Mouse (Mus musculus): ENCODE data around the gene Disc1. TPM values are rescaled to one million over a fixed set of nuclear protein-coding genes. Genes with fewer than 3 reads are reported as not detected.

The Disc1 gene
- total and polyA plus RNA-seq, 2 experiments from 2014 or later: 1.2 to 5.2 TPM

DNA sequence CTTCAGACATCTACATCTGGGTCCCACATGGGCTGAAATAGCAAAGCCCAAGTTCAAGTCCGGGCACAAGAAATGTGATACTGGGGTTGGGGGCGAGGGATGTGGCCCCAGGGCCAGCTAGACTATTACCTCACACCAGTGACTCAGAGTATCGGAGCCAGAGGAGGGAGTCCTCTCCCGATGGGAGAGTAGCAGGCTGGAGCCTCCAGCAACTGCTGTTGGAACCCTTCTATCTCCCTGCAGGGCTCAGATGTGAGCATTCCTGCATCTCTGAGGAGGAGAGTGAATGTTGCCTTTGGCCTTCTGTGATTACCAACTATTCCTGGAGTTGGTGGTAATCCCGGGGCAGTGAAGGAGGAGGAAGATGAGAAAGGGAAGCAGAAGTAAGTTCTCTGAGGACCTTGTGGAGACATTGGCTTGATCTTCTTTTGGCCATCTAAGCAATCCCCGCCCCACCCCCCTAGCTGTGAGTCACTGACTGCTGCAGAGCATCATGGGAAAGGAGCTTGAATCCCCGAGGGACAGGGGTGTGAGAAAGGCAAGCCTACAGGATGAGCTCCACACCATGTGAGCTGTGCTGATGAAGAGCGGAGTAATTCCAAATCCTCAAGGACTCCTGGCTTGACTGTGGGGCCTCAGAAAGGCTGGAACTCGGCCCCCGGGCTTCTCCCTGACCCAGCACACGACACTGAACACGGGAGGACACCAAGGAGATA lies 232.1 kb downstream of the Disc1 start:
- Histone ChIP-seq H3K27ac (ENCODE audit: low read depth) (peak overlapping the region; percentile 84), H3K4me3 (ENCODE audit: low read depth, low read length) (no peak overlapping the region), H3K4me1 (ENCODE audit: control insufficient read depth, insufficient read depth) (peaks cover 44% of the 10 kb centered on the region), H3K27me3 (ENCODE audit: control insufficient read depth, insufficient read depth, low read length) (no peaks in the 10 kb centered on the region), H3K4me2 (ENCODE audit: low read depth, low read length) (peak overlapping the region; percentile 14), H3K9ac (replicated peaks; ENCODE audit: low read depth, low read length) (0 out of 2 replicates have a peak overlapping the region, but pooled peaks have one; percentile 3), H3K36me3 (replicated peaks; ENCODE audit: control insufficient read depth, insufficient read depth, low read length) (no peaks in the 10 kb centered on the region), H3K9me3 (replicated peaks; ENCODE audit: control insufficient read depth, low read length) (no peaks in the 10 kb centered on the region)
- WGBS: 26% methylated on average over 12 of the region's 12 CpGs
- DNase-seq (ENCODE audit: low spot score): peak; percentile 83
- TF ChIP-seq CTCF (IDR thresholded peaks at IDR 0.05; ENCODE audit: low read depth) (no peak), EP300 (IDR thresholded peaks at IDR 0.05; ENCODE audit: low read depth) (no peak)
- ATAC-seq (ENCODE audit: insufficient read depth, low read depth): peak; percentile 68

DNA sequence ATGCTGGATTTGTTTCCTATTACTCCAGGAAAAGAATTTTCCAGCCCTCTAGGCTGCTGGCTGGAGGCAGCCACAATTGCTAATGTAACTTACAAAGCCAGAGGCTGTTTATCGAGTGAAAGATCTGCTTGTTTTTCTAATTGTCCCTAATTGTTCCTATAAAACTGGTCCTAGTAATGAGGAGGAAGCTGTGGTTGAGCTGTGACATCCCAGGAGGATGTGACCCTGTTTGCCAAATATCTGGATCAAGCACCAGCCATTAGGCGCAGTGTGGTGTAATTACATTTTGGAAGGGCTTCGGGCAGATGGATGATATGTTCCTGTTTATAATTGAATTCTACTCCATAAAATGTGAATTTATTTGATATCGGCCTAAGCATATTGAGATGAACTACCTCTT lies 233.3 kb downstream of the Disc1 start:
- 65% methylated on average over 4 of the region's 4 CpGs for WGBS
- Histone ChIP-seq H3K27ac (ENCODE audit: low read depth) (peak overlapping the region; percentile 84), H3K9ac (replicated peaks; ENCODE audit: low read depth, low read length) (no peak overlapping the region), H3K36me3 (replicated peaks; ENCODE audit: control insufficient read depth, insufficient read depth, low read length) (no peaks in the 10 kb centered on the region), H3K4me2 (ENCODE audit: low read depth, low read length) (peak overlapping the region; percentile 14; the same call in 1 of the 2 replicates), H3K4me1 (ENCODE audit: control insufficient read depth, insufficient read depth) (peaks cover 56% of the 10 kb centered on the region), H3K4me3 (ENCODE audit: low read depth, low read length) (no peak overlapping the region), H3K9me3 (replicated peaks; ENCODE audit: control insufficient read depth, low read length) (no peaks in the 10 kb centered on the region), H3K27me3 (ENCODE audit: control insufficient read depth, insufficient read depth, low read length) (no peaks in the 10 kb centered on the region)
- no peak for TF ChIP-seq EP300 (IDR thresholded peaks at IDR 0.05; ENCODE audit: low read depth)
- TF ChIP-seq CTCF (IDR thresholded peaks at IDR 0.05; ENCODE audit: low read depth): no peak
- DNase-seq (ENCODE audit: low spot score) (no peak), ATAC-seq (ENCODE audit: insufficient read depth, low read depth) (no peak)

DNA sequence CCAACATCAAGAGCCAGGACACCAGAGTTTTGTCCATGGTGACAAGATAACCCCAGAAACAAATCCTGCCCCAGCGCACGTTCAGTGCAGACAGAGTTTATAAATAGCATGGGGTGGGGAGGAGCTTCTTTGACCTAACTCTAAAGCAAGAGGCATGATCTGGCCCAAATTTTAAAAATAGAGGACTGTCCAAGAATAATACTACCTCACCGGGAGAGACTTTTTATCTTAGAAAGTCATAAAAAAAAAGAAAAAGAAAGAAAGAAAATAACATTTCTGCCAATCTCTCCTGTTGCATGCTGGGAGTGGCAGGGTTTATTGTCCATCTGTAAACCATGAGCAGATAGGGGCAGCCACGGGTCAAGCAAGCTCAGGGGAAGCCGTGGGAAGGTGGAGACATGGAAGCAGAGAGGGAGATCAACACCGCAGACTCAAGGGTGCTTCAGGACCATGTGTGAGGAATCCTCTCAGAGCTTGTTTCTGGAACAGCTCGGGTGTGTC lies 233.9 kb downstream of the Disc1 start:
- peak; percentile 25 for ATAC-seq (ENCODE audit: insufficient read depth, low read depth)
- Histone ChIP-seq H3K27ac (ENCODE audit: low read depth) (peak overlapping the region; percentile 84), H3K36me3 (replicated peaks; ENCODE audit: control insufficient read depth, insufficient read depth, low read length) (no peaks in the 10 kb centered on the region), H3K4me3 (ENCODE audit: low read depth, low read length) (no peak overlapping the region), H3K9ac (replicated peaks; ENCODE audit: low read depth, low read length) (no peak overlapping the region), H3K9me3 (replicated peaks; ENCODE audit: control insufficient read depth, low read length) (no peaks in the 10 kb centered on the region), H3K27me3 (ENCODE audit: control insufficient read depth, insufficient read depth, low read length) (no peaks in the 10 kb centered on the region), H3K4me2 (ENCODE audit: low read depth, low read length) (no peak overlapping the region), H3K4me1 (ENCODE audit: control insufficient read depth, insufficient read depth) (peaks cover 56% of the 10 kb centered on the region)
- DNase-seq (ENCODE audit: low spot score): peak; percentile 84
- TF ChIP-seq EP300 (IDR thresholded peaks at IDR 0.05; ENCODE audit: low read depth) (no peak), CTCF (IDR thresholded peaks at IDR 0.05; ENCODE audit: low read depth) (no peak)
- 16% methylated on average over 7 of the region's 7 CpGs for WGBS

DNA sequence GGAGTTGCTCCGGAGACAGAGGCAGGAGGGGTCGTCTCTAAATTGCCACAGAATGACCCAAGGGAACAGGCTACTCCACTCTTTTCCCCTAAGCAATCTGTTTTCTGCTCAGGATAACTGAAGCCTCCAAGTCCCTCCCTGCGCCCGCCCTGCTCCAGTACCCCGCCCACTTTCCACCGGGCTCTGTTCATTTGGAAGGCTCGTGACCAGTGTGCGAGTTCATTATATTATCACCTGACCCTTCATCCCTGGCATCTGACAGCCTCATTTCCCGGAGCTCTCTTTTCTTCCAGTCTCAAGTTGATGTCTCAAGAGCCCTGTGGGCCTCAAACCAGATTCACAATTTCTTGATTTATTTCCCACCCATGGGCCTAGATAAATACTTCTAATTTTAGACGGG lies 237.5 kb downstream of the Disc1 start:
- H3K36me3 ChIP-seq (replicated peaks; ENCODE audit: control insufficient read depth, insufficient read depth, low read length): no peaks in the 10 kb centered on the region
- no peak overlapping the region for H3K9ac ChIP-seq (replicated peaks; ENCODE audit: low read depth, low read length)
- ATAC-seq (ENCODE audit: insufficient read depth, low read depth) (peak; percentile 36; the same call in 1 of the 2 replicates), DNase-seq (ENCODE audit: low spot score) (peak; percentile 63)
- WGBS: 35% methylated on average over 10 of the region's 10 CpGs
- no peaks in the 10 kb centered on the region for H3K9me3 ChIP-seq (replicated peaks; ENCODE audit: control insufficient read depth, low read length)
- no peak for TF ChIP-seq CTCF (IDR thresholded peaks at IDR 0.05; ENCODE audit: low read depth)
- no peak for TF ChIP-seq EP300 (IDR thresholded peaks at IDR 0.05; ENCODE audit: low read depth)
- no peak overlapping the region for H3K4me3 ChIP-seq (ENCODE audit: low read depth, low read length)
- no peak overlapping the region for H3K4me2 ChIP-seq (ENCODE audit: low read depth, low read length)
- H3K27ac ChIP-seq (ENCODE audit: low read depth): peak overlapping the region; percentile 95
- no peaks in the 10 kb centered on the region for H3K27me3 ChIP-seq (ENCODE audit: control insufficient read depth, insufficient read depth, low read length)
- H3K4me1 ChIP-seq (ENCODE audit: control insufficient read depth, insufficient read depth): peaks cover 54% of the 10 kb centered on the region

DNA sequence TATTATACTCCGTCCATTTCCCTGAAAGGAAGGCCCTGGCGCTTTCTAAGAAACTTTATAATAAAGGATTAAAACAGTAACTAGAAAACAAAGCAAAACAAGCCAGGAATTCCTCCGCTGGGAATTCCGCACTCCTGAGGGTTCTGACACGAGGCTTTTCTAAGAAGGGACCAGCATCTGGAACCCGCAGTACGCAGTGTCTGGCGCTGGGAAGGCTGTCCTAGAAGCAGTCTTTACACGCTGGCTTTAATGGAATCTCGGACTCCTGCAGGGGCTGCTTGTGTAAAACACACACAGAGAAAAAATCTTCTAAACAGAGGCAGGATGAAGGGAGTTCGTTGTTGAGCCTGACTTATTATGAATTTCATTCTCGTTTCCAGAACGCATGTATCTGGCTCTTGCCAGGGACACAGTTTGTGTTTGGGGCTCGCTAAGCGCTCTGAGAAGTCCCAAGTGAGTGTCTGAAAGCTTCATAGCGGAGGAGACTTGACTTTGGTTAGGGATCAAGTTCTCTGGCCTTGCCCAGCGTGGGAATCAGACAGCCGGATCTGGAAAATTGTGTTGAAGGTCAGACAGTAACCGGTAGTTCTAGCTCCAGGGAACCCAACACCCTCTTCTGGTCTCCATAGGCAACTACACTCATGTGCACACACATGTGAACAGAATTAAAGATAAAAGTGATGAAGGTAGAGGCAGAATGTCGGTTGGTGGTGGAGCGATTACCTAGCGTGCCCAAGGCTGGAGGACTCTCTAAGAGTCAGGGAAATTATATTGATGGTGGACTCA lies 238.1 kb downstream of the Disc1 start:
- no peaks in the 10 kb centered on the region for H3K27me3 ChIP-seq (ENCODE audit: control insufficient read depth, insufficient read depth, low read length)
- H3K36me3 ChIP-seq (replicated peaks; ENCODE audit: control insufficient read depth, insufficient read depth, low read length): no peaks in the 10 kb centered on the region
- no peak overlapping the region for H3K4me3 ChIP-seq (ENCODE audit: low read depth, low read length)
- TF ChIP-seq EP300 (IDR thresholded peaks at IDR 0.05; ENCODE audit: low read depth) (no peak), CTCF (IDR thresholded peaks at IDR 0.05; ENCODE audit: low read depth) (peak; percentile 53)
- H3K27ac ChIP-seq (ENCODE audit: low read depth): peak overlapping the region; percentile 95
- ATAC-seq (ENCODE audit: insufficient read depth, low read depth): peak; percentile 16; the same call in 1 of the 2 replicates
- no peaks in the 10 kb centered on the region for H3K9me3 ChIP-seq (replicated peaks; ENCODE audit: control insufficient read depth, low read length)
- no peak overlapping the region for H3K4me2 ChIP-seq (ENCODE audit: low read depth, low read length)
- 67% methylated on average over 22 of the region's 22 CpGs for WGBS
- H3K4me1 ChIP-seq (ENCODE audit: control insufficient read depth, insufficient read depth): peaks cover 48% of the 10 kb centered on the region
- DNase-seq (ENCODE audit: low spot score): peak; percentile 53
- no peak overlapping the region for H3K9ac ChIP-seq (replicated peaks; ENCODE audit: low read depth, low read length)
